Mouse (Mus musculus): ENCODE data around the gene G6pc3. TPM values are rescaled to one million over a fixed set of nuclear protein-coding genes. Genes with fewer than 3 reads are reported as not detected.
A peak's percentile ranks its signal among the peaks of the same experiment; 100 is the strongest.

The G6pc3 gene
- polyA plus RNA-seq, 1 experiment from 2014 or later = 31.6 TPM

- H3K4me2 ChIP-seq (ENCODE audit: low read length) = no peak overlapping the region
- H3K4me3 ChIP-seq (replicated peaks; ENCODE audit: low read depth, low read length) = no peak overlapping the region
- no peak overlapping the region for H3K27ac ChIP-seq (replicated peaks; ENCODE audit: low read depth, low read length)
- no peaks in the 10 kb centered on the region for H3K9me3 ChIP-seq (ENCODE audit: control insufficient read depth, low read length)
- ATAC-seq (ENCODE audit: low FRiP score, low TSS enrichment) (no peak), DNase-seq (no peak)
- 92% methylated on average over 9 of the region's 9 CpGs for WGBS
- H3K27me3 ChIP-seq (ENCODE audit: control insufficient read depth, insufficient read depth, low read length) = no peaks in the 10 kb centered on the region
- H3K9ac ChIP-seq (replicated peaks; ENCODE audit: low read length) = no peak overlapping the region
- H3K4me1 ChIP-seq (ENCODE audit: control insufficient read depth, insufficient read depth, low read length) = no peaks in the 10 kb centered on the region
- H3K36me3 ChIP-seq (ENCODE audit: control insufficient read depth, insufficient read depth, low read length) = peaks cover 99% of the 10 kb centered on the region
These were observed 10.4 kb downstream of the G6pc3 start for GRCm38 (mm10) chr11:102199856-102200255.

- Histone ChIP-seq H3K27ac (replicated peaks; ENCODE audit: low read depth, low read length) (no peak overlapping the region), H3K4me3 (replicated peaks; ENCODE audit: low read depth, low read length) (no peak overlapping the region), H3K9me3 (ENCODE audit: control insufficient read depth, low read length) (no peaks in the 10 kb centered on the region), H3K9ac (replicated peaks; ENCODE audit: low read length) (no peak overlapping the region), H3K4me2 (ENCODE audit: low read length) (no peak overlapping the region), H3K36me3 (ENCODE audit: control insufficient read depth, insufficient read depth, low read length) (peaks cover 99% of the 10 kb centered on the region), H3K27me3 (ENCODE audit: control insufficient read depth, insufficient read depth, low read length) (no peaks in the 10 kb centered on the region), H3K4me1 (ENCODE audit: control insufficient read depth, insufficient read depth, low read length) (no peaks in the 10 kb centered on the region)
- 83% methylated on average over 12 of the region's 12 CpGs for WGBS
- ATAC-seq (ENCODE audit: low FRiP score, low TSS enrichment) (no peak), DNase-seq (no peak)
These were observed 12.0 kb downstream of the G6pc3 start for GRCm38 (mm10) chr11:102201408-102201821.

GRCm38 (mm10) chr11:102206481-102206880, 17.1 kb downstream of the G6pc3 start:
- ATAC-seq (ENCODE audit: low FRiP score, low TSS enrichment) (no peak), DNase-seq (no peak)
- Histone ChIP-seq H3K9me3 (ENCODE audit: control insufficient read depth, low read length) (no peaks in the 10 kb centered on the region), H3K27ac (replicated peaks; ENCODE audit: low read depth, low read length) (no peak overlapping the region), H3K4me3 (replicated peaks; ENCODE audit: low read depth, low read length) (no peak overlapping the region), H3K9ac (replicated peaks; ENCODE audit: low read length) (no peak overlapping the region), H3K4me1 (ENCODE audit: control insufficient read depth, insufficient read depth, low read length) (peaks cover 12% of the 10 kb centered on the region), H3K36me3 (ENCODE audit: control insufficient read depth, insufficient read depth, low read length) (peaks cover 56% of the 10 kb centered on the region), H3K4me2 (ENCODE audit: low read length) (no peak overlapping the region), H3K27me3 (ENCODE audit: control insufficient read depth, insufficient read depth, low read length) (no peaks in the 10 kb centered on the region)
- 62% methylated on average over 30 of the region's 30 CpGs for WGBS

- no peak overlapping the region for H3K4me2 ChIP-seq (ENCODE audit: low read length)
- 0 out of 2 replicates have a peak overlapping the region, but pooled peaks have one; percentile 23 for H3K9ac ChIP-seq (replicated peaks; ENCODE audit: low read length)
- H3K9me3 ChIP-seq (ENCODE audit: control insufficient read depth, low read length) = no peaks in the 10 kb centered on the region
- 15% methylated on average over 11 of the region's 11 CpGs for WGBS
- H3K4me3 ChIP-seq (replicated peaks; ENCODE audit: low read depth, low read length) = no peak overlapping the region
- H3K27ac ChIP-seq (replicated peaks; ENCODE audit: low read depth, low read length) = peak overlapping the region; percentile 37; the same call in 1 of the 2 replicates
- H3K4me1 ChIP-seq (ENCODE audit: control insufficient read depth, insufficient read depth, low read length) = peaks cover 12% of the 10 kb centered on the region
- DNase-seq (peak; percentile 56), ATAC-seq (ENCODE audit: low FRiP score, low TSS enrichment) (no peak)
- no peaks in the 10 kb centered on the region for H3K27me3 ChIP-seq (ENCODE audit: control insufficient read depth, insufficient read depth, low read length)
- H3K36me3 ChIP-seq (ENCODE audit: control insufficient read depth, insufficient read depth, low read length) = peaks cover 47% of the 10 kb centered on the region
These were observed 18.7 kb downstream of the G6pc3 start for GRCm38 (mm10) chr11:102207825-102208777.

GRCm38 (mm10) chr11:102208846-102209245, 19.4 kb downstream of the G6pc3 start:
- Histone ChIP-seq H3K4me2 (ENCODE audit: low read length) (no peak overlapping the region), H3K36me3 (ENCODE audit: control insufficient read depth, insufficient read depth, low read length) (peaks cover 41% of the 10 kb centered on the region), H3K9ac (replicated peaks; ENCODE audit: low read length) (peak overlapping the region; percentile 20; the same call in 1 of the 2 replicates), H3K4me3 (replicated peaks; ENCODE audit: low read depth, low read length) (no peak overlapping the region), H3K27me3 (ENCODE audit: control insufficient read depth, insufficient read depth, low read length) (no peaks in the 10 kb centered on the region), H3K4me1 (ENCODE audit: control insufficient read depth, insufficient read depth, low read length) (peaks cover 12% of the 10 kb centered on the region), H3K27ac (replicated peaks; ENCODE audit: low read depth, low read length) (no peak overlapping the region), H3K9me3 (ENCODE audit: control insufficient read depth, low read length) (no peaks in the 10 kb centered on the region)
- DNase-seq (no peak), ATAC-seq (ENCODE audit: low FRiP score, low TSS enrichment) (no peak)
- WGBS = 12% methylated on average over 4 of the region's 4 CpGs

- DNase-seq (peak; percentile 50), ATAC-seq (ENCODE audit: low FRiP score, low TSS enrichment) (no peak)
- Histone ChIP-seq H3K4me2 (ENCODE audit: low read length) (no peak overlapping the region), H3K27ac (replicated peaks; ENCODE audit: low read depth, low read length) (no peak overlapping the region), H3K4me3 (replicated peaks; ENCODE audit: low read depth, low read length) (no peak overlapping the region), H3K36me3 (ENCODE audit: control insufficient read depth, insufficient read depth, low read length) (peaks cover 34% of the 10 kb centered on the region), H3K9me3 (ENCODE audit: control insufficient read depth, low read length) (no peaks in the 10 kb centered on the region), H3K27me3 (ENCODE audit: control insufficient read depth, insufficient read depth, low read length) (no peaks in the 10 kb centered on the region), H3K9ac (replicated peaks; ENCODE audit: low read length) (0 out of 2 replicates have a peak overlapping the region, but pooled peaks have one; percentile 9), H3K4me1 (ENCODE audit: control insufficient read depth, insufficient read depth, low read length) (peaks cover 17% of the 10 kb centered on the region)
- WGBS = 16% methylated on average over 2 of the region's 2 CpGs
These were observed 20.3 kb downstream of the G6pc3 start for GRCm38 (mm10) chr11:102209742-102210141.

- no peak for DNase-seq
- H3K9ac ChIP-seq (replicated peaks; ENCODE audit: low read length) = no peak overlapping the region
- no peaks in the 10 kb centered on the region for H3K9me3 ChIP-seq (ENCODE audit: control insufficient read depth, low read length)
- H3K4me1 ChIP-seq (ENCODE audit: control insufficient read depth, insufficient read depth, low read length) = peaks cover 18% of the 10 kb centered on the region
- H3K36me3 ChIP-seq (ENCODE audit: control insufficient read depth, insufficient read depth, low read length) = peaks cover 30% of the 10 kb centered on the region
- no peak overlapping the region for H3K4me2 ChIP-seq (ENCODE audit: low read length)
- WGBS = 71% methylated on average over 3 of the region's 3 CpGs
- no peaks in the 10 kb centered on the region for H3K27me3 ChIP-seq (ENCODE audit: control insufficient read depth, insufficient read depth, low read length)
- no peak for ATAC-seq (ENCODE audit: low FRiP score, low TSS enrichment)
- H3K27ac ChIP-seq (replicated peaks; ENCODE audit: low read depth, low read length) = no peak overlapping the region
- H3K4me3 ChIP-seq (replicated peaks; ENCODE audit: low read depth, low read length) = no peak overlapping the region
These were observed 20.8 kb downstream of the G6pc3 start for GRCm38 (mm10) chr11:102210185-102210584.

- 74% methylated on average over 5 of the region's 5 CpGs for WGBS
- Histone ChIP-seq H3K4me1 (ENCODE audit: control insufficient read depth, insufficient read depth, low read length) (peaks cover 23% of the 10 kb centered on the region), H3K4me3 (replicated peaks; ENCODE audit: low read depth, low read length) (no peak overlapping the region), H3K36me3 (ENCODE audit: control insufficient read depth, insufficient read depth, low read length) (peaks cover 23% of the 10 kb centered on the region), H3K9ac (replicated peaks; ENCODE audit: low read length) (no peak overlapping the region), H3K9me3 (ENCODE audit: control insufficient read depth, low read length) (no peaks in the 10 kb centered on the region), H3K4me2 (ENCODE audit: low read length) (no peak overlapping the region), H3K27me3 (ENCODE audit: control insufficient read depth, insufficient read depth, low read length) (no peaks in the 10 kb centered on the region), H3K27ac (replicated peaks; ENCODE audit: low read depth, low read length) (no peak overlapping the region)
- DNase-seq (no peak), ATAC-seq (ENCODE audit: low FRiP score, low TSS enrichment) (no peak)
These were observed 21.6 kb downstream of the G6pc3 start for GRCm38 (mm10) chr11:102211011-102211410.

GRCm38 (mm10) chr11:102211936-102212341, 22.5 kb downstream of the G6pc3 start:
- Histone ChIP-seq H3K4me3 (replicated peaks; ENCODE audit: low read depth, low read length) (no peak overlapping the region), H3K27me3 (ENCODE audit: control insufficient read depth, insufficient read depth, low read length) (no peaks in the 10 kb centered on the region), H3K9ac (replicated peaks; ENCODE audit: low read length) (no peak overlapping the region), H3K4me1 (ENCODE audit: control insufficient read depth, insufficient read depth, low read length) (peaks cover 30% of the 10 kb centered on the region), H3K27ac (replicated peaks; ENCODE audit: low read depth, low read length) (no peak overlapping the region), H3K4me2 (ENCODE audit: low read length) (no peak overlapping the region), H3K36me3 (ENCODE audit: control insufficient read depth, insufficient read depth, low read length) (peaks cover 19% of the 10 kb centered on the region), H3K9me3 (ENCODE audit: control insufficient read depth, low read length) (no peaks in the 10 kb centered on the region)
- ATAC-seq (ENCODE audit: low FRiP score, low TSS enrichment) = no peak
- WGBS = 81% methylated on average over 18 of the region's 18 CpGs
- DNase-seq = no peak
